Mouse (Mus musculus) hindbrain, embryonic 13.5 days (tissue): ENCODE measurements at regions not wholly inside any gene's neighbourhood (a gene's known extent, or its start where the extent isn't known, plus 50 kb on each side); places are given as distances from the start of the nearest gene placed in this dataset.

Experiments
- ATAC-seq: fragments of 200-750 bp; cut with Nextera tagmentation; 2 replicates; pipeline ENCODE4 v1.8.0; 2017; ENCODE audit warnings: moderate TSS enrichment; ENCODE audit not compliant: low FRiP score
- H3K27ac ChIP-seq: fragments of 300-500 bp; sonication (generic); 2 replicates; pipeline ENCODE4 v1.5.1; 2015; ENCODE audit warnings: inconsistent platforms, mild to moderate bottlenecking, moderate library complexity
- H3K27me3 ChIP-seq: fragments of 300-500 bp; sonication (generic); 2 replicates; pipeline ENCODE4 v1.6.1; 2015; ENCODE audit warnings: mild to moderate bottlenecking, inconsistent platforms
- H3K36me3 ChIP-seq: fragments of 300-500 bp; sonication (generic); 2 replicates; pipeline ENCODE4 v1.6.1; 2015; ENCODE audit warnings: mild to moderate bottlenecking, inconsistent platforms
- H3K4me1 ChIP-seq: fragments of 300-500 bp; sonication (generic); replicated peaks from 2 replicates; pipeline ENCODE4 v1.6.1; 2015; ENCODE audit warnings: inconsistent platforms
- H3K4me2 ChIP-seq: fragments of 300-500 bp; sonication (generic); 2 replicates; pipeline ENCODE4 v1.6.1; 2015; ENCODE audit warnings: inconsistent platforms, mild to moderate bottlenecking, moderate library complexity
- H3K4me3 ChIP-seq: fragments of 300-500 bp; sonication (generic); 2 replicates; pipeline ENCODE4 v1.5.1; 2015; ENCODE audit warnings: mild to moderate bottlenecking, inconsistent platforms
- H3K9ac ChIP-seq: fragments of 300-500 bp; sonication (generic); 2 replicates; pipeline ENCODE4 v1.6.1; 2015; ENCODE audit warnings: mild to moderate bottlenecking, inconsistent platforms
- H3K9me3 ChIP-seq: fragments of 300-500 bp; sonication (generic); 2 replicates; pipeline ENCODE4 v1.6.1; 2016; ENCODE audit warnings: inconsistent platforms
- WGBS: fragments of 180-500 bp; shearing (Covaris S2); methylation state at CpG from one replicate; pipeline ENCODE4 v1.1.7; 2015; 5-methylcytosine and 5-hydroxymethylcytosine counted together

DNA sequence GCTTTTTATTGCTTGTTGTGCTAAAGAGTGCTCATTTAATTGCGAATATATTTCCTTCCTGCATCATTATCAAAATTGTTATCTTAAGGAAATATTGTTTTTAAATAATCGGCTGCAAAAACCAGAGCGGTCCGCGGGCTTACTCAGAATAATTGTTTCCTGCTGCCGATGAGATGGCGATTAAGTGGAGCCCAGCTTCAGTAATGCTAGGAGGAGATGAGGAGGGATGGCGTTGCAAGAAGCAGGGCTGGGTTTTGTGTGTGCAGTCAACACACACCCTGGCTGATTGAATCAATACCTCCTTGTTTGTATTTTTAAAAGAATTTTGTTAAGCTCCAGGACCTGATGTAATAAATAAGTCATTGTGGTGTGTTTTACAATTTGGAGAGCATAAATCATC lies 331.2 kb downstream of the Setd4 start:
- no peaks in the 10 kb centered on the region for H3K36me3 ChIP-seq
- H3K27me3 ChIP-seq: no peaks in the 10 kb centered on the region
- H3K9ac ChIP-seq: no peak overlapping the region
- H3K4me3 ChIP-seq: no peak overlapping the region
- 66% methylated on average over 8 of the region's 8 CpGs for WGBS
- no peaks in the 10 kb centered on the region for H3K9me3 ChIP-seq
- H3K4me2 ChIP-seq: 0 out of 2 replicates have a peak overlapping the region, but pooled peaks have one; percentile 8
- ATAC-seq: no peak
- no peak overlapping the region for H3K27ac ChIP-seq
- H3K4me1 ChIP-seq: peaks cover 16% of the 10 kb centered on the region; the same call in 1 of the 2 replicates

DNA sequence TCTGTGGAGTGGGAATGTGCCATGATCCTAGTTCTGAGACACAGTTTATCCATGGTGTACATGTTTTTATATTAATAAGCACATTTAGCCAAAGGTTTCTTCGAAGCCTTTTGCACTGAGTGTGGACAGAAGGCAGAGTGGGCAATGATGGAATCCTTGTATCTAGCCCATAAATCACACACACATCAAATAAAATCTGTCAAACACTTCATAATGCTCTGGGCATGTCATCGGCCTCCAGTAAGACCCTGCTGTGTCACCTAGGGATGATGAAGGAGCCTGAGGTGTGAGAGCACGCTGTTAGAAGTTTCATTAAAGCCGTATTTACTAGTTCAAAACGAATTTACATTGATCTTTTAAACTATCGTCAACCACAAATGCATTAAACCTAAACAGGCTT lies 331.7 kb downstream of the Setd4 start:
- Histone ChIP-seq H3K9me3 (no peaks in the 10 kb centered on the region), H3K4me1 (peaks cover 11% of the 10 kb centered on the region; the same call in 1 of the 2 replicates), H3K27me3 (no peaks in the 10 kb centered on the region), H3K27ac (no peak overlapping the region), H3K36me3 (no peaks in the 10 kb centered on the region), H3K4me2 (0 out of 2 replicates have a peak overlapping the region, but pooled peaks have one; percentile 8), H3K4me3 (no peak overlapping the region), H3K9ac (no peak overlapping the region)
- WGBS: 61% methylated on average over 6 of the region's 6 CpGs
- no peak for ATAC-seq

DNA sequence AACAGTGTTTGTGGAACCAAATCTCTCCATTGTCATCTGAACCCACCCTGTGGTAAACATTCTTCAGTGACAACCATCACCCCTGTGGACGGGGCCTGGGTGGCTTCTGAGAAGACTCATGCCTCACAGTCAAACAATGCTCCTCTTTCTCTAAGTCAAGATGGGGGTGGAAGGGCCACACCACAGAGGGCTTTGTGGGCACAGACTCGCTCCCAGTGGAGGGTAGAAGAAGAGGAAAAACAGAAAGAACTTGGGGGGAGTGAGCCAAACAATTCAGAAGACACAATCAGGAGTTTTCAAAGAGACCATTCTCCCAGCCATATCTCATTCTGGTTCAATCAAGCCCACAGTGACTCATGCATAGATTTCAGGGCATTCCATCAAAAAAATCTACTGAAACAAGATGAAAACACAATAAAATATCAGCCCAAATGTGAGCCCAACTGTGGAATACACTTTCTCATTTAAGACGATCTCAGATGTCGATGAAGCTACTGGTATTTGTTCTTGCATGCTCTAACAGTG lies 339.7 kb downstream of the Setd4 start:
- 57% methylated on average over 4 of the region's 4 CpGs for WGBS
- Histone ChIP-seq H3K4me1 (no peaks in the 10 kb centered on the region), H3K27me3 (peaks cover 4% of the 10 kb centered on the region; the same call in 1 of the 2 replicates), H3K4me2 (no peak overlapping the region), H3K36me3 (no peaks in the 10 kb centered on the region), H3K9me3 (no peaks in the 10 kb centered on the region), H3K27ac (no peak overlapping the region), H3K9ac (no peak overlapping the region), H3K4me3 (no peak overlapping the region)
- no peak for ATAC-seq

DNA sequence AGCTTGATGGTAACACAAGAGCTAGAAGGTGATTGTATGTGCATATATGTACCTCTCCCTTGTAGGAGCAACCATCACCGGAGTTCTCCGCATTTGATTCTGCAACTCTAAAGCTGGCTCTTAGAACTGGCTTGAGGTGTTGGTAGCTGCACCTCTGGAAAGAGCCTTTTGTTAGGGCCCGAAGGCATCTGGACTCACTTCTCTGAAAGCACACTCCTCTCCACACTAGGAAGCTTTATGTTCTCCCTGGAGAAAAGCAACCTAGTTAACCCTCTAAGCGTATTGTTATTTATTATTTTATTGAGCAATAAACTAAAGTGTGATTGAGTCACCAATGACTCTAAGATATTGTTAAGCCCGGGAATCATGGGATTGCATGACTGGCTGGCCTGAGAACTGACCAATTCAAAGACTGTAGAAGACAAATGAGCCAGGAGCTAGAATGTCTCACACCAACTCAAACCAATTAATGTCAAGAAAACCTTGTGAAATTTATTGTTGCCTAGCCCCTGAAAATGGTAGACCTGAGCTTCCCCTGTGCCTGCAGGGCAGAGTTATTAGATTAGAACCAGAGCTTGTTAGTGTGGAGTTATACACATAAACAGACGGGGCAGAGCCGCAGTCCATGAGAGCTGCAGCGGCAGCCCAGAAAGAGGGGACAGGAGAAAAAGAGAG lies 340.6 kb downstream of the Setd4 start:
- no peak overlapping the region for H3K27ac ChIP-seq
- H3K4me3 ChIP-seq: no peak overlapping the region
- peaks cover 4% of the 10 kb centered on the region; the same call in 1 of the 2 replicates for H3K27me3 ChIP-seq
- no peak overlapping the region for H3K9ac ChIP-seq
- H3K36me3 ChIP-seq: no peaks in the 10 kb centered on the region
- 83% methylated on average over 8 of the region's 8 CpGs for WGBS
- H3K9me3 ChIP-seq: no peaks in the 10 kb centered on the region
- H3K4me2 ChIP-seq: no peak overlapping the region
- ATAC-seq: no peak
- peaks cover 8% of the 10 kb centered on the region; the same call in 1 of the 2 replicates for H3K4me1 ChIP-seq

DNA sequence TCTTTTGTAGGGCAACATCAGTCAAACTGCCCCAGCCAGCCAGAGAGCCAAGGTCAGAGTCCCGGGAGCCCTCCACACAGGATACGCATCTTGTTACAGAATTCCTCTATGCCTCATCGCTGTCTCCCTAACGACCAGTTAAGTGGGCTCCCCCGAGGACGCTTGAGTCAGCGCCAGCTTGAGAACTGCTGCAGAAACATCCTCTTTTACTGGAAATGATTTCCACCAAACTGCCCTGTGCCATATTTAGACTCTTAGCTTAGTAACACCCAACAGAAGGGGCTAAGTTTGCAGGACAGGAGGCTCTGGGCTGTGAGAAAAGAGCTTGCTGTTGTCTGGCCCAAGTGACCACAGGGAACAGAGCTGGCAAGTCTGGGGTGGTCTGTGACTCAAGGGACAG lies 357.0 kb downstream of the Setd4 start:
- Histone ChIP-seq H3K4me2 (no peak overlapping the region), H3K27me3 (peaks cover 45% of the 10 kb centered on the region), H3K4me1 (peaks cover 6% of the 10 kb centered on the region), H3K4me3 (no peak overlapping the region), H3K9me3 (no peaks in the 10 kb centered on the region; the same call in 1 of the 2 replicates), H3K9ac (no peak overlapping the region), H3K27ac (no peak overlapping the region), H3K36me3 (no peaks in the 10 kb centered on the region)
- WGBS: 5% methylated on average over 7 of the region's 7 CpGs
- ATAC-seq: no peak

DNA sequence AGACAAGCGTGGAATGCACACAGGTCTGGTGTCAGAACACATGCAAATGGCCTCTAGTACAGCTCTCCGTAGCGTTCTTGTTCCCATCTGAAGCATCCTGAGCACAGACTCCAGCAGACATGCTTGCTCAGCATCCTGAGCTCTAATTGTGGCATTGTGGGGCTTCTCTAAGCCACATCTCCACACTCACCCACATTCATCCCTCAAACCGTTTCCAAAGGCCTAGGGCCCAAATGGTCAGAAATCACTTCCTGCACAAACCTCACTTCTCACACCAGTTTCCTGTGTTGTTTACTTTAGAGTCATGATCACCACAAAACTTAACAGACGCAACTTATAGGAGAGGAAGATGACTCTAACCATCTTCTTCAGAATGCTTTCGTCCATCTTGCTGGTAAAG lies 358.1 kb downstream of the Setd4 start:
- no peak overlapping the region for H3K27ac ChIP-seq
- H3K9ac ChIP-seq: no peak overlapping the region
- H3K4me3 ChIP-seq: no peak overlapping the region
- no peak overlapping the region for H3K4me2 ChIP-seq
- H3K4me1 ChIP-seq: peaks cover 6% of the 10 kb centered on the region
- no peak for ATAC-seq
- no peaks in the 10 kb centered on the region for H3K9me3 ChIP-seq
- 87% methylated on average over 6 of the region's 6 CpGs for WGBS
- no peaks in the 10 kb centered on the region for H3K36me3 ChIP-seq
- H3K27me3 ChIP-seq: peaks cover 45% of the 10 kb centered on the region

DNA sequence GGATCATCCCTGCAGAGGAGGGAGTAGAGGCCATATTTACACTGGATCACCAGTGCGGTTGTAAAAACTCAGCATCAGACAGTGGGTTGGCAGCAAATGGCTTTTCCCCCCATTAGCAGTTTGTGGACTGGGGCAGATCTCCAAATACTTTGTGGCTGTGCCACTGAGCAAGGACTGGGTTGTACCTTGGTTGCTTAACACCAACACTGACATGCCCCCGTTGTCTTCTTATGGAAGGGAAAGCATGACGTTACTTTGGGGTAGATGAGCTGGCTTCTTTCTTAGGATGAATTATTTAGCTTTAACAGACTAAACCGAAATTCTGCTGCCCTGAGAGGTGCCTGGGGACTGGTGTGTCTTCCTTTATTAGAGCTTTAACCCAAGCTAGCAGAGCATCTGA lies 365.0 kb downstream of the Setd4 start:
- ATAC-seq: no peak
- no peak overlapping the region for H3K9ac ChIP-seq
- no peaks in the 10 kb centered on the region; the same call in 1 of the 2 replicates for H3K9me3 ChIP-seq
- H3K27ac ChIP-seq: no peak overlapping the region
- no peak overlapping the region for H3K4me2 ChIP-seq
- 84% methylated on average over 4 of the region's 4 CpGs for WGBS
- no peak overlapping the region for H3K4me3 ChIP-seq
- H3K36me3 ChIP-seq: no peaks in the 10 kb centered on the region
- peaks cover 9% of the 10 kb centered on the region for H3K27me3 ChIP-seq
- H3K4me1 ChIP-seq: no peaks in the 10 kb centered on the region

DNA sequence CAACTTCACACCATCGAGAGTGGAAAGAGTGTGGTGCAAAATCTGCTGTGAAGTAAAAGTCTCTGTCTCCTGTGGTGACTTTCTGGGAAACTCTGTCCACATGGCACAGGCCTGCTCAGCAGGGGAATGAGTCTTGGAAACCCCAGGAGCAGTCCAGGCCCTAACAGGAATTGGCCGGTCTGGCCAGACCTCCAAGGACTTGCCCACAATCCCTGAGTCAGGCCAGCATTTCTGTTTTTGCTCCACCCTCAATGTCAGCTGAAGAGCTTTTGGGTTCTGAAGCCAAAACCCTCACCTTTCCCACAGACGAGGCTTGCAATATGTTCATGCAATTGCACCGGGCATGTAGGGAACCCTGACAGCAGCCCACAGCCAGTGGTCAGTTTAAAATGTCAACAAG lies 365.5 kb downstream of the Setd4 start:
- 86% methylated on average over 4 of the region's 4 CpGs for WGBS
- H3K4me3 ChIP-seq: no peak overlapping the region
- no peak overlapping the region for H3K4me2 ChIP-seq
- no peak for ATAC-seq
- no peaks in the 10 kb centered on the region for H3K4me1 ChIP-seq
- no peak overlapping the region for H3K27ac ChIP-seq
- no peaks in the 10 kb centered on the region for H3K36me3 ChIP-seq
- H3K27me3 ChIP-seq: peaks cover 7% of the 10 kb centered on the region; the same call in 1 of the 2 replicates
- no peaks in the 10 kb centered on the region; the same call in 1 of the 2 replicates for H3K9me3 ChIP-seq
- H3K9ac ChIP-seq: no peak overlapping the region

DNA sequence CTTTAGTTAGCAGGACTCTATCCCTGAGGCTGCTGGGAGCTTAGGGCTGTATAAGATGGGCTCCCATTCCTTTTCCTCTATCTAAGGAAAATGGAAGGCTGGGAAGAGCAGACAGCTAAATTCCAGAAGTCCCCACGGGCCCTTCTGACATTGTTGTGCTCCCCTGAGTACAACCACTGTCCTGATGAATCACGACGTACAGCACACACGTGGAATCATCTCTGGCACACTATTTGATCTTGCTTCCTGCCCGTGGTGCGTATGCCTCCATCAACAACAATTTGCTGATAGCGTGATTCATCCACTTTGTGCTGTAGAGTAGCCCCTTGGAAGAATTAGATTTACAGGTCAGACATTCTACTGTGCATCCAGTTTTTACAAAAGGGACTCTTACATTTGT lies 378.2 kb downstream of the Setd4 start:
- Histone ChIP-seq H3K9ac (no peak overlapping the region), H3K4me1 (no peaks in the 10 kb centered on the region), H3K27me3 (no peaks in the 10 kb centered on the region), H3K4me2 (no peak overlapping the region), H3K4me3 (no peak overlapping the region), H3K36me3 (no peaks in the 10 kb centered on the region), H3K9me3 (no peaks in the 10 kb centered on the region), H3K27ac (no peak overlapping the region)
- 82% methylated on average over 7 of the region's 7 CpGs for WGBS
- no peak for ATAC-seq

DNA sequence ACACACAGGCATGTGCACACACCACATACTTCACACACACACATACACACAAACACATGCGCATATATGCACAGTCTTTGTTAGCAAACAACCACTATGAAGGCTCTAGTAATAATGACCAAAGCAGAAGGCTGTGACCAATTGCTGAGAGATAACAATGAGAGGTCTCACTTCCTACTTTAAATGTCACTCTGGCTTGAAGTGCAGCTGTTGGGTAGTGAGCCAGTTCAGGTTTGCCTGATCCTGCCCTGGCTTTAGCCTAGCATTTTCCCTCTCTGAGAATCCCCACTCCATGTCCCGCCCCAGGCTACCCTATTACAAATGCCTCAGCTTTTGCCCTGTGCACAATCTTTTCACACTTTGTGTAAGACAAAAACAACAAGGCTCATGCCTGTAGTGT lies 378.7 kb downstream of the Setd4 start:
- Histone ChIP-seq H3K27me3 (no peaks in the 10 kb centered on the region), H3K9me3 (no peaks in the 10 kb centered on the region), H3K4me1 (no peaks in the 10 kb centered on the region), H3K9ac (no peak overlapping the region), H3K27ac (no peak overlapping the region), H3K36me3 (no peaks in the 10 kb centered on the region), H3K4me2 (no peak overlapping the region), H3K4me3 (no peak overlapping the region)
- no peak for ATAC-seq
- 84% methylated on average over 2 of the region's 2 CpGs for WGBS

DNA sequence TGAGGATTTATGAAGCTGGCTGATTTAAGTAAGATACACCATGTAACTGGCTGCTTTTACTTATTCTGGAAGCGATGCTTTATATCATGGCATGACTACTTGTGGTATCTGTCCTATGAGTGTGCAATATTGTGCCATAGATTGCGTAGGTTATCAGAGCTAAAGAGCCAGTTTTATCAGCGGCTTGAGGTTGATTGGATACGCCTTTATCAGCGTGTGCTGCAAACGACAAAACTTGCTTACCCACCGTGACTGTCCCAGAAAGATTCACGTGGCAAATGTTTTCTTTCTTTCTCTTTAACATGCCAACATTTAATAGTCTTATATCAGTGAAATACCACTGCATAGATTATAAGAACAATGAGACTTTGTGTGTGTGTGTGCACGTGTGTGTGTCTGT lies 384.1 kb downstream of the Setd4 start:
- Histone ChIP-seq H3K4me1 (no peaks in the 10 kb centered on the region), H3K36me3 (no peaks in the 10 kb centered on the region), H3K4me3 (no peak overlapping the region), H3K27ac (no peak overlapping the region), H3K9me3 (no peaks in the 10 kb centered on the region), H3K9ac (no peak overlapping the region), H3K4me2 (no peak overlapping the region), H3K27me3 (no peaks in the 10 kb centered on the region)
- ATAC-seq: no peak
- WGBS: 86% methylated on average over 9 of the region's 9 CpGs

DNA sequence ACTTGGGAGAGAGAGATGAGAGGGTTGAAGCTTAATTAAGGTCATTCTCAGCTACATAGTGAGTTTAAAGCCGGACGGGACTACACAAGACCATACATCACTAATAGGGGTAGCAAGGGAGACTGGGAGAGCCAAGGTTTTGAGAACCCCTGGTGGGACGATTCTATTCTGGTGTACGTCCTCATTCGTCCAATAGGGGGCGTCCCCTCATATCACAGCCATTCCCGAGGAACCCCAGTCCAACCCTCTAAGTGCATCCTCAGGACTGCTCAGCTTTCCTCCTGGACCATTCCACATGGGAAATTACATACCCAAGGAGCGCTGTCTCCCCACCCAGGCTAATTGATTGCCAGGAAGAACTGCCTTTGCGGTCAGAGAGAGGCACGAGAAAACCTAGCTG lies 385.5 kb downstream of the Setd4 start:
- H3K4me1 ChIP-seq: no peaks in the 10 kb centered on the region
- H3K9me3 ChIP-seq: no peaks in the 10 kb centered on the region
- H3K36me3 ChIP-seq: no peaks in the 10 kb centered on the region
- H3K27me3 ChIP-seq: no peaks in the 10 kb centered on the region
- no peak for ATAC-seq
- H3K4me2 ChIP-seq: no peak overlapping the region
- H3K27ac ChIP-seq: no peak overlapping the region
- WGBS: 79% methylated on average over 10 of the region's 10 CpGs
- H3K9ac ChIP-seq: no peak overlapping the region
- no peak overlapping the region for H3K4me3 ChIP-seq

DNA sequence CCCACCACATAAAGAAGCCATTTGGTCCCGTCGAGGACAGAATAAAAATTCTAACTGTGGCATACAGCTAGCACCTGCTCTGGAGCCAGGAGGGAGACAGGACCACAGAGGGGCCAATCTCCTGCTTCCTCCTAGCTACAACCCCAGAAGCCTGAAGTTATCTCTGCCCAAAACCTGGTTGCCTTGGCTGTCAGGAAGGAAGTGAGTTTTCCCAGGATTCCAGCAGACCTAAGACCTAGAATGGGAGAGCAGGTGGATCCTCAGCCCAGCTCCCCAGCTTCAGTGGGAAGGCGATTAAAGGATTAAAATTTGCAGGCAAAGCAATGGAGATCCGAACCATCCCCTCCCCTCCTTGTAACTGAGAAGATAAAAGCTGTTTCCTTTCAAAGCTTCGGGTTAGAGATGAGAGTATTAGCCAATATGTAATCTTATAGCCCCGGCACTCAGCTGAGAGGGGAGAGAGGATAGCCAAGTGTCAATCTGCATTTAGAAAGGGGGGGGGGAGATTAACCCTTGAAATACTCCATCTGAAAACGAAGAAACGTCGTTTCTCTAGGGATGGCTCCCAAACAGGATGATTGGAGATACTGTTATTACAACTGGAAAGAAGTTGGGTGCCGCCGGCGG lies 386.1 kb downstream of the Setd4 start:
- 50% methylated on average over 12 of the region's 12 CpGs for WGBS
- no peaks in the 10 kb centered on the region for H3K36me3 ChIP-seq

More for the DNA sequence above, 386.1 kb downstream of the Setd4 start:
- Histone ChIP-seq H3K27ac (no peak overlapping the region), H3K9me3 (no peaks in the 10 kb centered on the region), H3K9ac (no peak overlapping the region), H3K4me1 (no peaks in the 10 kb centered on the region), H3K4me2 (no peak overlapping the region), H3K4me3 (no peak overlapping the region), H3K27me3 (no peaks in the 10 kb centered on the region)
- ATAC-seq: no peak
